Mouse (Mus musculus): Measurements from ENCODE around the gene Sptssb. TPM values are rescaled to one million over a fixed set of nuclear protein-coding genes. Genes with fewer than 3 reads are reported as not detected.

Sptssb gene
- polyA plus RNA-seq, 1 experiment = not detected

DNA sequence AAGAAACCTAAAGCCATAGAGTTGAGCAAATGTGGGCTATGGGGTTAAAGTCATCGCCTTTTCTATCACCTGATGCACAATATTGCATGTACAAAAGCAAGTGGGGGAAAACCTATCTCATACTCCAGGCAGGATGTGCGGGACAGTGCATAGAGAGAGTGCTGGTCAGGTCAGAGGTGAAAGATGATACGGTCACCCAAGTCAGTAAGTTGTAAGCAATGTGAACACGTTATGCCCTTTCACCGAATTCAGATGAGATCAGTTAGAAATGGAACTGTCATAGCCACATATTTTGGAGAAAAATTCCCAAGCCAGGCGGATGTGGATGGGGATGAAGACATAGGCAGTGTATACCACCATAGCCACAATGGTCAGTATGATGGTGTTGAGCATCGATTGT, 39.1 kb downstream of the Sptssb start:
- Histone ChIP-seq H3K4me3 (ENCODE audit: insufficient read depth, poor library complexity, severe bottlenecking) (no peak overlapping the region), H3K79me2 (ENCODE audit: control insufficient read depth, insufficient read depth) (no peaks in the 10 kb centered on the region), H3K36me3 (ENCODE audit: control insufficient read depth, insufficient read depth) (no peaks in the 10 kb centered on the region), H3K27me3 (ENCODE audit: control insufficient read depth, insufficient read depth, insufficient read length) (peaks cover 7% of the 10 kb centered on the region), H3K79me3 (ENCODE audit: low read depth) (no peaks in the 10 kb centered on the region), H3ac (ENCODE audit: control insufficient read depth, insufficient read length, low read depth) (no peak overlapping the region)
- TF ChIP-seq FOSL1 (IDR thresholded peaks at IDR 0.05; ENCODE audit: insufficient read depth, low read length, poor library complexity, severe bottlenecking) = no peak
- TF ChIP-seq MYOD1 (IDR thresholded peaks at IDR 0.05; ENCODE audit: control insufficient read depth, insufficient read length, low read depth) = no peak
- TF ChIP-seq CTCF (IDR thresholded peaks at IDR 0.05; ENCODE audit: control insufficient read depth, insufficient read depth, insufficient read length) = no peak
- no peak for TF ChIP-seq USF1 (IDR thresholded peaks at IDR 0.05; ENCODE audit: low read depth)
- no peak for TF ChIP-seq MYOG (IDR thresholded peaks at IDR 0.05; ENCODE audit: control insufficient read depth, extremely low read depth, insufficient read length)
- no peak for TF ChIP-seq CEBPB (IDR thresholded peaks at IDR 0.05; ENCODE audit: low read depth)
- no peak for TF ChIP-seq MAX (IDR thresholded peaks at IDR 0.05)

DNA sequence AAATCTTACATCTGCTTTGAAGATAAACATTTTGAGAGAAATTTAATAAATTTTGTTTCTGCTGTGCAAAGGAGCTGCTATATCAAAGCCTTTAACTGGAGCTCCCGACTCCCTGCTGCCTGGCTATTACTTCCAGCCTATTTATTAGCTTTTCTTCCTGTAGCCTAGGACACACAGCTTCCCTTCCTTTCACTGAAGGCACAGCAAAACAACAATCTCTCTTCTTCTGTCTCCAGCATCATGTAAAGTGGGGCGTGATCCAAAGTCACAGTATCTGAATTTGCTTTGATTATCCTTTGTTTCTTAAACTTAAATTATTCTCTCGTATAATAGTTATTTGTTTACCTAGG, 39.9 kb downstream of the Sptssb start:
- Histone ChIP-seq H3K27me3 (ENCODE audit: control insufficient read depth, insufficient read depth, insufficient read length) (peaks cover 7% of the 10 kb centered on the region), H3K4me3 (ENCODE audit: insufficient read depth, poor library complexity, severe bottlenecking) (no peak overlapping the region), H3K36me3 (ENCODE audit: control insufficient read depth, insufficient read depth) (no peaks in the 10 kb centered on the region), H3ac (ENCODE audit: control insufficient read depth, insufficient read length, low read depth) (no peak overlapping the region), H3K79me3 (ENCODE audit: low read depth) (no peaks in the 10 kb centered on the region), H3K79me2 (ENCODE audit: control insufficient read depth, insufficient read depth) (no peaks in the 10 kb centered on the region)
- TF ChIP-seq CEBPB (IDR thresholded peaks at IDR 0.05; ENCODE audit: low read depth) (no peak), MYOD1 (IDR thresholded peaks at IDR 0.05; ENCODE audit: control insufficient read depth, insufficient read length, low read depth) (no peak), MAX (IDR thresholded peaks at IDR 0.05) (no peak), MYOG (IDR thresholded peaks at IDR 0.05; ENCODE audit: control insufficient read depth, extremely low read depth, insufficient read length) (no peak), USF1 (IDR thresholded peaks at IDR 0.05; ENCODE audit: low read depth) (no peak), FOSL1 (IDR thresholded peaks at IDR 0.05; ENCODE audit: insufficient read depth, low read length, poor library complexity, severe bottlenecking) (no peak), CTCF (IDR thresholded peaks at IDR 0.05; ENCODE audit: control insufficient read depth, insufficient read depth, insufficient read length) (no peak)

DNA sequence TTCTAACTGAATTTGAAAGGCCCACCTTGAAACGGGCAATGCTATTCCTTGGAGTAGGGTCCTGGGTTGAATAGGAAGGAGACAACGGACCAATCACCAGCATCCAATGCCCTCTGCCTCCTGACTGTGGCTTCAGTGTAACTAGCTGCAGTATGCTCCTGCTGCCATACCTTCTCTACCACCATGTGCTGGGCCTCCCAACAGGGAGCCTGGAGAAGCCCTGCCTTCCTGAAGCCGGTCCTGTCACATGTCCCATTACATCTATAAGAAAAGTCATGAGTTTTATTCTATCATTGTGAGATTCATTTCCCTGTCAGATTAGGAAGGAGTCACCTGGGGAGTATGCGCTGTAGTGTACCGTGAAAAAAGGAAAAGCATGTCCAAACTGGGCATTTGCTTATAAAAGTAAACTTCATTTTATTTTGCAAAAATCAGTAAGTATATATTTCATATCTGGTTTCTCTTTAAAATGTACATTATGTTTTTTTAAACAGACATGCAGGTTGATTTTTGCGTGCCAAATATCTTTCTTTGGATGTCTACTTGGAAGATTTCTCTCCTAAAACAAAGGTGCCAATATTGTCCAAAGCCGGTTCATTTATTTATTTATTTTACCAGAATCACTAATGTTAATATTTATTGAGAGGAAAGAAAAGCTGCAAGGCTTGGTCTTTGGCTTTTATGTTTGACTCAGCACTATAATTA, 40.4 kb downstream of the Sptssb start:
- Histone ChIP-seq H3K79me2 (ENCODE audit: control insufficient read depth, insufficient read depth) (no peaks in the 10 kb centered on the region), H3K4me3 (ENCODE audit: insufficient read depth, poor library complexity, severe bottlenecking) (no peak overlapping the region), H3K36me3 (ENCODE audit: control insufficient read depth, insufficient read depth) (no peaks in the 10 kb centered on the region), H3K79me3 (ENCODE audit: low read depth) (no peaks in the 10 kb centered on the region), H3ac (ENCODE audit: control insufficient read depth, insufficient read length, low read depth) (no peak overlapping the region), H3K27me3 (ENCODE audit: control insufficient read depth, insufficient read depth, insufficient read length) (peaks cover 7% of the 10 kb centered on the region)
- TF ChIP-seq MYOD1 (IDR thresholded peaks at IDR 0.05; ENCODE audit: control insufficient read depth, insufficient read length, low read depth) (no peak), USF1 (IDR thresholded peaks at IDR 0.05; ENCODE audit: low read depth) (no peak), MAX (IDR thresholded peaks at IDR 0.05) (no peak), CEBPB (IDR thresholded peaks at IDR 0.05; ENCODE audit: low read depth) (no peak), FOSL1 (IDR thresholded peaks at IDR 0.05; ENCODE audit: insufficient read depth, low read length, poor library complexity, severe bottlenecking) (no peak), MYOG (IDR thresholded peaks at IDR 0.05; ENCODE audit: control insufficient read depth, extremely low read depth, insufficient read length) (no peak), CTCF (IDR thresholded peaks at IDR 0.05; ENCODE audit: control insufficient read depth, insufficient read depth, insufficient read length) (no peak)

DNA sequence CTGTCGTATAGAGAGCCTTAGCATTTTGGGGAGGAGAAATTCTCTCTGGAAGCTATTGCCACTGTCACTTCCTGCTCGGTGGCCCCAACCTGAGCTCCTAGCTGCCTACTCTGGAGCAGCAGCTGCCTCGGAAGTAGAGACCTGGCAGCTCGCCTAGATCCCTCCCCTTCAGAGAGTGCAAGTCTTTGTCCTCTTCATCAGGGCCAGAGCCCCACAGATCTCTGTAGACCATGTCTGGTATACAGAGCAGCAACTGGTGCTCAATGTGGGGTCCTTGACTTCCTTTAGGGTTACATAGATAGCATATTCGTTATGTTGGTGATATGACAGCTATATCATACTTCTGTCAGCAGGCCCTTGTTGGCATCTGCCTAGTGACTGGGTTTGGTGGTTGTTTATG, 41.3 kb downstream of the Sptssb start:
- H3ac ChIP-seq (ENCODE audit: control insufficient read depth, insufficient read length, low read depth) = no peak overlapping the region
- H3K79me3 ChIP-seq (ENCODE audit: low read depth) = no peaks in the 10 kb centered on the region
- no peak overlapping the region for H3K4me3 ChIP-seq (ENCODE audit: insufficient read depth, poor library complexity, severe bottlenecking)
- H3K79me2 ChIP-seq (ENCODE audit: control insufficient read depth, insufficient read depth) = no peaks in the 10 kb centered on the region
- no peak for TF ChIP-seq CTCF (IDR thresholded peaks at IDR 0.05; ENCODE audit: control insufficient read depth, insufficient read depth, insufficient read length)
- TF ChIP-seq MYOD1 (IDR thresholded peaks at IDR 0.05; ENCODE audit: control insufficient read depth, insufficient read length, low read depth) = no peak
- TF ChIP-seq MAX (IDR thresholded peaks at IDR 0.05) = no peak
- no peak for TF ChIP-seq FOSL1 (IDR thresholded peaks at IDR 0.05; ENCODE audit: insufficient read depth, low read length, poor library complexity, severe bottlenecking)
- no peak for TF ChIP-seq MYOG (IDR thresholded peaks at IDR 0.05; ENCODE audit: control insufficient read depth, extremely low read depth, insufficient read length)
- TF ChIP-seq CEBPB (IDR thresholded peaks at IDR 0.05; ENCODE audit: low read depth) = no peak
- no peak for TF ChIP-seq USF1 (IDR thresholded peaks at IDR 0.05; ENCODE audit: low read depth)
- peaks cover 7% of the 10 kb centered on the region for H3K27me3 ChIP-seq (ENCODE audit: control insufficient read depth, insufficient read depth, insufficient read length)
- H3K36me3 ChIP-seq (ENCODE audit: control insufficient read depth, insufficient read depth) = no peaks in the 10 kb centered on the region

DNA sequence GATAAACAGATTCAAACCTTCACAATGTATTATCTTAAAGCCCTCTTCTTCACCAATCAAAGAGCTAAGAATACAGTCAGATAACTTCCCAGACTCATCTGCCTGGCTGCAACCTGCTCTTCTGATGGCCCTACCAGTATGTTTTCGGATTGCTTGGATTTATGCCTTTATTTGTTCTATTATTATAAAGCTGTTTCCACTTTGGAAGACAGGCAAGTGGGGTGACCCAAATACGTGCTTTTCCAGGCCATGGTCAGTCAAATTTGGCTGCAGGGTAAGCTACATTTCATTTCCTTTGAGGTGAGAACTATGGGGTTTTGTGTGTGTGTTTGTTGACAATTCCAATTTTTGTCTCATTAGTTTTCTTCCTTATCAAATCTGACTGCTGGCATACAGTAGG, 43.2 kb downstream of the Sptssb start:
- Histone ChIP-seq H3ac (ENCODE audit: control insufficient read depth, insufficient read length, low read depth) (no peak overlapping the region), H3K79me3 (ENCODE audit: low read depth) (no peaks in the 10 kb centered on the region), H3K79me2 (ENCODE audit: control insufficient read depth, insufficient read depth) (no peaks in the 10 kb centered on the region), H3K4me3 (ENCODE audit: insufficient read depth, poor library complexity, severe bottlenecking) (no peak overlapping the region), H3K36me3 (ENCODE audit: control insufficient read depth, insufficient read depth) (no peaks in the 10 kb centered on the region), H3K27me3 (ENCODE audit: control insufficient read depth, insufficient read depth, insufficient read length) (peaks cover 7% of the 10 kb centered on the region)
- TF ChIP-seq CTCF (IDR thresholded peaks at IDR 0.05; ENCODE audit: control insufficient read depth, insufficient read depth, insufficient read length) (no peak), MAX (IDR thresholded peaks at IDR 0.05) (no peak), USF1 (IDR thresholded peaks at IDR 0.05; ENCODE audit: low read depth) (no peak), MYOD1 (IDR thresholded peaks at IDR 0.05; ENCODE audit: control insufficient read depth, insufficient read length, low read depth) (no peak), MYOG (IDR thresholded peaks at IDR 0.05; ENCODE audit: control insufficient read depth, extremely low read depth, insufficient read length) (no peak), FOSL1 (IDR thresholded peaks at IDR 0.05; ENCODE audit: insufficient read depth, low read length, poor library complexity, severe bottlenecking) (no peak)
